Mouse (Mus musculus) cerebellum, adult 11 months (tissue): ENCODE data around the gene Fgg.

Experiments
- DNase-seq: peaks from one replicate; pipeline ENCODE4 v3.0.0; 2022

The Fgg gene

DNA sequence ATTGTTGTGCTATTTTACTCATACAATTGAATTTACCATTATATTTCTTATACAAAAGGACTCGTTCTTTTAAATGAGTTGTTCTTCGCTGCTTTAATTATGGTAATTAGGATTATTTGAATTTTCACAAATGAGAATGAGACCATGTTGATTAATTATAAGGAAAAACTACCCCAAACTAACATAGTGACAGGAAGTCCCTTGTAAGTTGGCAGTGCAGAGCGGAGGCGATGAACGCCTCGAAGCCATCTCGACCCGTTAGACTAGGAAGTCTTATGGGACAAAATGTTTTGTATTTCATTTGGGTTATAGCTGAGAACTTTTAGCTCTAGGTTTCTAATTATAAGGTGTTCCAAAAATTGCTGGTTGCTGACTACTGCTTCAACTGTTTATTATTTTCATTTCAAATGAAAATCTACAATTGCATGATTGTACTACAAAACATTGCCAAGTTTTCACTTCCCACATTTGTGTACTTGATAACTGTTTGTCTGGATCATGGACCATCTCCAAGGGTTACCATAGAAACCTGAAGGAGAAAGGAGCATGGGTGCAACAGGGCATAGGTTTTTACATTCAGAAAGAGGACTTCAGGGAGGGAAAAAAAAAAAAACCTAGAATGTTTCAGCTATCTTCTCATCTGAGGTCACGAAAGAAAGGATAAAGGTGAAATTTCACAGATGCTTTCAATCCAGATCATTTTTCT is 20.2 kb downstream of the Fgg start:
- no peak for DNase-seq

DNA sequence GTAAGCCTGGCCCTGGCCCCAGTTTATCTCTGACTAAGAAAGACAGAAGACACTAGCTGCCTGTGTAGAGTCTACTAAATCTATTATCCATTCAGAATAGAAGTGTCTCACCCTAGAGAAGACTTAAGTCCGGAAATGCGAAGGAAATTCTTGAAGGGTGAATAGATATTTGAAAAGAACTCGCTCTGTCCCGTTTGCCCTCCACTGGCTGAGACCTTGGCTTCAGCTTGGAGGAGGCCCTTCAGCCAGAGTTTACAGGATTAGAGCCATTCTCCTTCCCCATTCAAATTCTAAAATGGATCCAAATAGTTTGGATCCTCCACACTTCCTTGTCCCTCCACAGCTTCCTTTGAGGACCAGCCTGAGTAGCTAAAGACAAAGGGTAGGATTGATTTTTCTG is 22.8 kb downstream of the Fgg start:
- DNase-seq = no peak

DNA sequence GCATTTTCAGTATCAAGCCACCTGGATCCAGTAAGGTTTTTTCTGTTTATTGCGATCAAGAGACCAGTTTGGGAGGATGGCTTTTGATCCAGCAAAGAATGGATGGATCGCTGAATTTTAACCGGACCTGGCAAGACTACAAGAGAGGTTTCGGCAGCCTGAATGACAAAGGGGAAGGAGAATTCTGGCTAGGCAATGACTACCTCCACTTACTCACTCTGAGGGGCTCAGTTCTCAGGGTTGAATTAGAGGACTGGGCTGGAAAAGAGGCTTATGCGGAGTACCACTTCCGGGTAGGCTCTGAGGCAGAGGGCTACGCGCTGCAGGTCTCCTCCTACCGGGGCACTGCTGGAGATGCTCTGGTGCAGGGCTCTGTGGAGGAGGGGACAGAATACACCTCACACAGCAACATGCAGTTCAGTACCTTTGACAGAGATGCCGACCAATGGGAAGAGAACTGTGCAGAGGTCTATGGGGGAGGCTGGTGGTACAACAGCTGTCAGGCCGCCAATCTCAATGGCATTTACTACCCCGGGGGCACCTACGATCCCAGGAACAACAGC is 25.3 kb downstream of the Fgg start:
- no peak for DNase-seq

DNA sequence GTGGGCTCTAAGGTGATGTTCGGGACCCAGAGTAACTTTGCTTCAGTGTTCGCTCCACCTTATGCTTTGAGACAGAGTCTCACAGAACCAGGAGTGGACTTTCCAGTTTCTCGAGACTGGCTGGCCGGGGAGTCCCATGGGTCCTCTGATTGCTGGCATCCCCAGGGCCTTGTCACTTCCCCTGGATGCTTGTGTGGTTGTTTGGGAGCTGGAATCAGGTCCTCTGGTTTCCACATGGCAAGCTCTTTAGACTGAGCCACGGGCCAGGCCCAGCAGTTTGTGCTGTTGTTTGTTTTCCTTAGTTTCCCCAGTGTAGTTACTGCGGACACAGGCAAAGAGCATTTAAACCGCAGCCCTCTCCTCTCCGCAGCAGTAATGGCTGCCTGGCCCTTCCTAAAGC is 26.3 kb downstream of the Fgg start:
- DNase-seq = no peak

DNA sequence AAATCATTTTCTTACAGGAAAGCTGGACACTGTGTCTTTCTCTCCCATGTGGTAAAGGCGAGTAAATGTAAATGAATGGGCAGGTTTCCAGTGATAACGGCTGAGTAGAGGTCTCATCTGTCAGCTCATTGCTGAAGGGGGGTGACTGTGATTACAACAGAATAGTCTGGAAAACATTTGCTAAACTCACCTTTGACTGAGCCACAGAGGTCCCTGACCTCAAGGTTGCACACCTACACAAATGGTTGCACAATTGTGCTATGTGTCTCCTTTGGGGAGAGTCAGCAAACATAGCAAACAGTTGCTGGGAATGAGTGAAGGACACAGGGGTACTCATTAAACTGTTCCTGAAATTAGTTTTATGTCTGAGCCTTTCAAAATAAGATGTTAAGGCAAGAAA is 31.3 kb downstream of the Fgg start:
- DNase-seq = no peak

DNA sequence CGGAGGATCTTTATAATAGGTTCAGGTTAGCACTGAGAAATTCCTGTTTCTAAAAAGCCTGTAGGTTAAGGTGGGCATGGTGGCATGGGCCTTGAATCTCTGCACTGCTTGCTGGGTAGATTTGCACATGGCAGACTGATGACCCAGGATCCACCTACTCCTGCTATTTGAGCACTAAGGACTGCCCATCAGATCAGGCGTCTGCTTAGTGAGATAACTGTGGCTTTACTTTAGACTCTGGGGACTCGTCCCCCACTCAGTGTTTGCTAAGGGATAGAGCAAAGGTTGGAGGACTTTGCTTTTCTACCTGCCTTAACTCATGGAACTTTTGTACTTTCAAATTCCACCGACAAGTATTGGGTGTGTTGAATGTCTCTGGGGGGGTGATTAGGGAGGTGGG is 32.1 kb downstream of the Fgg start:
- no peak for DNase-seq

DNA sequence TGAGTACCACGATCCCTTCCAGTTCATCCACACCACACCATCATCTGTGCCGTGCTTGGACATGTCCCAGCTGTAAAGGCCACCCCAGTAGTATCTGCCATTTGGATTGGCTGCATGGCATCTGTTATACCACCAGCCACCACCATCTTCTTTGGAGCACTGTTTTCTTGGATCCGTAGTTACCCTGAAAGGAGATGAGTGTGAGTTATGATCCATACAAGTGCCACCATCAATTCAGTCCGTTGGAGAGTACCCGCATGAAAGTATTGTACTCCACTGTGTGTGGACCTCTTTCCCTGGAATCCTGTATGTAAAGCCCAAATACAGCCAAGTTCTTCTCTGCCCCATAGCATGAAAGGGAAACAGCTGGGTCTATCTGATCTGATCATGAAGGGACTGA is 34.9 kb downstream of the Fgg start:
- DNase-seq = no peak

DNA sequence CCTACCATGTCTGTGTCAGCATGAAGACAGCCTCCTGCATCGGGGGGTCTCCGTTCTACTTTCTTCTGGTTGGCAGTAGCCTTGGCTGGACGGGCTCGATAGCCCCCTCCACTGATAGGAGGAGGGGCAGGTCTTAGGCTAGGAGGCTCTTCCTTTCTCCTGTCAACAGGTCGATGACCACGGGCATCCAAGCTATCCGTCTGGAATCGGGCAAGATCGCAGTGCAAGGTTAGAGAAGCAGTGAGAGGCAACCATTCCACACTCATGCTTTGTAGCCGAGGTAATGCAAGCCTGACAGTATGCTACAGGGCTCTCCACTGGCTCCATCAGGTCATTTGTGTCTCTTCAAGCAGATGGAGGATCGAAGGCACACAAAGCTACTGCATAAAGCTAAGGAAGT is 39.1 kb downstream of the Fgg start:
- DNase-seq = no peak

DNA sequence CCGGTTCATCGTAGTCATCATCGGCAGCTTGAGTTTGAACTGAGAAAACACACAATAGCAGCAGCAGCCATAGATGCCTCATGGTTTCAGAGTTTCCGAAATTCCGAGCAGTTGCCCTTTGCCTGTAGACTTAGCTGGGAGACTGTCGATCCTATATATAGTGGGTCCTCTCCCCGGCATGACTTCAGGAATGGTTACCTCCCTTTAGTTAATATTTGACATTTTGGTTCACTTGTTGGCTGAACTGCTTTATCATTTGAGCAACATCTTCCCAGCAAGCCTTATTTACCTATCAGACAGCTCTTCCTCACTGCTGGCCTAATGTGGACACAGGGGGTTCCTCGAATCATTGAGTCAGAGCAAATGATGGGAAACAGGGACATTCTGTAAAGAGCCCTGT is 42.2 kb downstream of the Fgg start, which contains the start of gene Fgb:
Gene Fgb (minus strand): TSS at position 184 of the 400 bp plus-strand sequence.
- no peak for DNase-seq

DNA sequence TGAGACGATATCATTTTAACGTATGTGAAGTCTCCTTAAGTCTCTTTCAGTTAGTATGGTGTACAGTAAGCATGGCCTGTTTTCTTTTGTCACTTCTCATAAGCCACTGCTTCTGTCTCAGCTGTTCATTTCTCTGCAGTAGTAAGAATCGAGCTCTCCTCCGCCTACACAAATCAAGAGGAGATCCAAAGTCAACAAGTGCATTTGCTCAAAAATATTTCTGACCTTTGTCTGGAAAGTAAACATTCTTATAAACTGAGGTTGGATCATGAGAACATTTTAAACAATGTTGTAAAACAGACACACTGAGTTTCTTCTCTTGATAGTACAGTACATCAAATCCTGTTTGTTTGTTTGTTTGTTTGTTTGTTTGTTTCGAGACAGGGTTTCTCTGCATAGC is 43.1 kb downstream of the Fgg start:
- DNase-seq = no peak

DNA sequence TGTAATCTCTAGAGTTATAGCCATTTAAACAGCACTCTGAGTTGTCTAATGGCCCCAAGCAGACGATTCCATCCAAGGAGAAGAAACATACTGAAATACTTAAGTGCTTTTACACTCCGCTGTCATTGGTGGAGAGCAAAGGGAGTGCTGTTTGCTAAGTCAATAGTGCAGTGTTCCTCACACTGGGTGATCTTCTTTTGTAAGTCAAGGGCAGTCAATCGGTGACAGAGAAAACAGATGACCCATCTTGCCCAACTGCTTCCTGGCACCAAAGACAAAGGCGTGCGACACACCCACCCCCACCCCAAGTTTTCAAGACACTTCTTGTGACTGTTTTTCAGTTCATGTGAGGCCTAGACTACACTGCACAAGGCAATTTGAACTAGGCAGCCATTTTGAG is 44.6 kb downstream of the Fgg start:
- DNase-seq = no peak

DNA sequence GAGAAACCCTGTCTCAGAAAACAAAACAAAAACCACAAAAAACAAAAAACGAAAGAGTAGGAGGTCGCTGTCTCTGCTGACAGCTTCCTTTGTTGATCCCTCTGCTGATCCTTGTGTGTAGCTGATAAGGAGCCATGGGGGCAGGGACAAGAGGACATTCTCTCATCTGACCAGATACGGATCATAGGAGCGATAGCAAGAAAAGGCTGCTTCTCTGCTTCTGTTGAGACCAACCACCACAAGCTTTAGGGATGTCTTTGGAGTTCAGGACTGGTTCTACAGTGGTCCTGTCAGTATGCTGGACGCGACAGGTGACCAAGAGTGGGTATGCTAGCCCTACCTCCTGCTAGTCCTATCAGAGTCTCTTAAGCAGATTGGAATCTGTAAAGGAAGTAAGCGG is 45.6 kb downstream of the Fgg start:
- DNase-seq = no peak

DNA sequence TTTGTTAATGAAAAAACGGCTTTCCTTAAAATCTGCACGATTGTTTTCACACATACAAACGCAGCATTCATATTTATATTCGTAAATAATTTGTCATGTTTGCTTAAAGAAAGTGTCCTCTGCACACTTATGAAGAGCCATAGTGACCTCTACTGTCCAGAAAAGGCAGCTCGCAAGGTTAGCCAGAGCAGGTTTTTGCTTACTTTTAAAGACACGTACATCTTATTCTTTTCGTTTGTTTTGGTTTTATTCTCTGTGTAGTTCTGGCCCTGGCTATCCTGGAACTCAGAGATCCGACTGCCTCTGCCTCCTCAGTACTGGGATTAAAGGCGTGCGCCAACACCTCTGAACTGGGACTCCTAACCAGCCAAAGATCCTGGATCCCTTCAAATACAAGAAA is 46.2 kb downstream of the Fgg start:
- peak; percentile 12 for DNase-seq

DNA sequence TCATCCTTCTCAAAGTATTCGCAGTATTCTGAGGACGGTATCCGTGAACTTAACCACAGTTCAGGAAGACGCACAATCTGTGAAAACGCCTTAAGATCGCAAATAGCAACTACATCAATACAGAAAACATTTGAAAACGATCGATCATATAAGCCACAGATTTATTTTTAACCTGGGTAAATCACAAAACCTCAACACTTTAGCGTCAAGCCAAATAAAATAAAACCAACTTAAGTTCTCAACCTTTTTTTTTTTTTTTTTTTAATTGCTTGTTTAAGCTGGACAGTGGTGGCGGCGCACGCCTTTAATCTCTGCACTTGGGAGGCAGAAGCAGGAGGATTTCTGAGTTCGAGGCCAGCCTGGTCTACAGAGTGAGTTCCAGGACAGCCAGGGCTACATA is 47.2 kb downstream of the Fgg start:
- DNase-seq = no peak

DNA sequence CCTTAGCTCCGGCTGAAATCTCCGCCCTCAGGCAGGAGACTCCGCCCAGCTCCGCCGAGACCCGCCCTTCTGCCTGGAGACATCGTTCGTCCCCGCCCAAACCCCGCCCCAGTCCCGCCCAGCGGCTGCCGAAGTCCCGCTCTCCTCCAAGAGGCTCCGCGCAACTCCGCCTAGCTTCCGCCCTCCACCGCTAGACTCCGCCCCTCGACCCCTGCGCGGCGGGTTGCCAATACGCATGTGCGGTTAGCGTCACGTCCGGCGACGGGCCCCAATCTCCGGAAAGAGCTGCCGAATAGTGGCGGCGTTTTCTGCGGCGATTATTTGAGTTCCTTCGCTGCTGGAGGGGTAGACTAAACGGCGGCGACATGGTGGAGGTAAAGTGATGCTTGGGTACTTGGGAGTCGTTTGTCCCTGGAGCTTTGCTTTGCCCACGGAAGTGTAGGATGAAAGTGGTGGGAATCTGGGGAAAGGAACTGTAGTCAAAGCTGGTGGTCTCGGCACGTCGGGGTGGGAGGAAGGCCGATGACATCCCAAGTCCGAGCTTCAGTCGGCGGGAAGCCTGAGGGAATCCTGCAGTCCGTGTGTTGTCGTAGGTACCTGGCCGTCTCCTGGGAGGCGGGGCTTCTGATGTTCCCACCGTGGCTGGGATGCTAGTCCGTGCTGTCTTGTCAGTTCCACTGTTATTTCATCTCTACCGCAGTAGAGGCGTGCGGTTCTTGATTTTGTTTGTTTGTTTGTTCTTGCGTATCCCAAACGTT is 47.9 kb downstream of the Fgg start, which contains the start of gene Plrg1:
Gene Plrg1 (plus strand): TSS at position 242 of the 758 bp plus-strand sequence.
- DNase-seq = peak; percentile 99

DNA sequence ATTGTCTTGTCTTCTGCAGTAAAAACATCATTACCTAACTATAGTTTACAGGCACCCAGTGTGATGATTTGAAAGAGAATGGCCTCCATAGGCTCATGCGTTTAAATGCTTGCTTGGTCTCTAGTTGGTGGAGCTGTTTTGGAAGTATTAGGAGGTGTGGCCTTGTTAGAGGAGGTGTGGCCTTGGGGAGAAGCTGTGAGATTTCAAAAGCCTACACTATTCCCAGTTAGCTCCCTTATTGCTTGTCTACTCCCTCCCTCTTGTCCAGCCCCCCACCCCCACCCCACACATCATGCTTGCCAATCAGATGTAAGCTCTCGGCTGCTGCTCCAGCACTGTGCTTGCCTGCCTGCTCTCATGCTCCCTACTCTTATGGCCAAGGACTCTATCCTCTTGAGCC is 49.5 kb downstream of the Fgg start:
- no peak for DNase-seq
